Mouse (Mus musculus) CH12.LX (cell line): ENCODE data around the gene Bace1. TPM values are rescaled to one million over a fixed set of nuclear protein-coding genes. Genes with fewer than 3 reads are reported as not detected.

ENCODE experiments used
- DNase-seq: peaks from one replicate; pipeline ENCODE4 v3.0.0-alpha.2; 2013; ENCODE audit errors: extremely low read depth
- H3K27ac ChIP-seq: 2 replicates; pipeline ENCODE4 v1.5.1; 2012; ENCODE audit warnings: low read depth, mild to moderate bottlenecking, control low read depth, moderate library complexity; ENCODE audit not compliant: insufficient read depth
- H3K27me3 ChIP-seq: replicated peaks from 2 replicates; pipeline ENCODE3; 2012; ENCODE audit warnings: inconsistent platforms
- H3K36me3 ChIP-seq, 2 experiments: replicated peaks in 1 of 2; 2 replicates each; pipeline versions ENCODE3 to v1.6.1; 2012; ENCODE audit warnings: inconsistent platforms in 1 of 2, low read length in 1 of 2, mild to moderate bottlenecking in 1 of 2, mixed read lengths in 1 of 2, moderate library complexity in 1 of 2; ENCODE audit not compliant: control insufficient read depth in 1 of 2, insufficient read depth in 1 of 2
- H3K4me1 ChIP-seq, 2 experiments: 2 replicates each; pipeline ENCODE4 v1.6.1; 2012; ENCODE audit warnings: inconsistent platforms in 1 of 2, moderate library complexity in 1 of 2; ENCODE audit not compliant: insufficient read depth in 2 of 2, control insufficient read depth in 1 of 2
- H3K4me2 ChIP-seq: 2 replicates; pipeline ENCODE4 v1.6.1; 2012; ENCODE audit warnings: low read depth, mild to moderate bottlenecking, control low read depth; ENCODE audit not compliant: poor library complexity, insufficient read depth, severe bottlenecking
- H3K4me3 ChIP-seq, 3 experiments: fragments of 150-350 bp in 1 of 3; sonication (generic) in 1 of 3; replicated peaks in 1 of 3; 2 replicates each; pipeline versions ENCODE3 to v1.5.1; 2011 to 2012; ENCODE audit warnings: low read depth in 2 of 3, low read length in 2 of 3, mild to moderate bottlenecking in 2 of 3, moderate library complexity in 2 of 3, control low read depth in 1 of 3, improper control_type of control experiment in 1 of 3, inconsistent platforms in 1 of 3, mixed read lengths in 1 of 3; ENCODE audit not compliant: poor library complexity in 1 of 3
- H3K79me2 ChIP-seq: replicated peaks from 2 replicates; pipeline ENCODE4 v1.6.1; 2012; ENCODE audit warnings: mild to moderate bottlenecking, moderate library complexity; ENCODE audit not compliant: control insufficient read depth, poor library complexity, insufficient read depth, severe bottlenecking; ENCODE audit errors: extremely low read depth
- H3K9ac ChIP-seq: 2 replicates; pipeline ENCODE4 v1.6.1; 2012; ENCODE audit warnings: low read depth, mild to moderate bottlenecking, control low read depth, moderate library complexity; ENCODE audit not compliant: insufficient read depth
- H3K9me3 ChIP-seq: replicated peaks from 2 replicates; pipeline ENCODE3; 2012; ENCODE audit warnings: low read length, inconsistent platforms, mixed read lengths
- BHLHE40 ChIP-seq: IDR thresholded peaks from 2 replicates; pipeline ENCODE4 v1.6.1; 2011; ENCODE audit warnings: mild to moderate bottlenecking, low read depth, low read length, improper control_type of control experiment
- CTCF ChIP-seq, 2 experiments: IDR thresholded peaks in 1 of 2; conservative IDR thresholded peaks in 1 of 2; 2 replicates each; pipeline ENCODE4 v1.5.1; 2011 to 2012; ENCODE audit warnings: low read depth in 2 of 2, low read length in 2 of 2, improper control_type of control experiment in 1 of 2, inconsistent platforms in 1 of 2, mild to moderate bottlenecking in 1 of 2, moderate library complexity in 1 of 2
- GABPA ChIP-seq: IDR thresholded peaks from 2 replicates; pipeline ENCODE4 v1.6.1; 2012; ENCODE audit warnings: low read depth, low read length, improper control_type of control experiment, inconsistent platforms; ENCODE audit not compliant: insufficient replicate concordance
- IRF4 ChIP-seq: IDR thresholded peaks from 2 replicates; pipeline ENCODE4 v1.6.1; 2014; ENCODE audit warnings: low read depth, mild to moderate bottlenecking, inconsistent platforms, low read length, improper control_type of control experiment
- JUN ChIP-seq: IDR thresholded peaks from 2 replicates; pipeline ENCODE4 v1.6.1; 2011; ENCODE audit warnings: low read depth, mild to moderate bottlenecking, low read length, improper control_type of control experiment, moderate library complexity; ENCODE audit not compliant: insufficient read depth
- JUND ChIP-seq: conservative IDR thresholded peaks from 2 replicates; pipeline ENCODE4 v1.6.1; 2011; ENCODE audit warnings: low read depth, low read length, improper control_type of control experiment
- MEF2A ChIP-seq: IDR thresholded peaks from 2 replicates; pipeline ENCODE4 v1.6.1; 2014; ENCODE audit warnings: low read depth, mild to moderate bottlenecking, inconsistent platforms, low read length, improper control_type of control experiment, borderline replicate concordance
- NRF1 ChIP-seq: IDR thresholded peaks from 2 replicates; pipeline ENCODE4 v1.6.1; 2014; ENCODE audit warnings: low read depth, mild to moderate bottlenecking, inconsistent platforms, low read length, improper control_type of control experiment, moderate library complexity
- PAX5 ChIP-seq: IDR thresholded peaks from 2 replicates; pipeline ENCODE4 v1.6.1; 2012; ENCODE audit warnings: low read length, inconsistent platforms, mixed read lengths
- SIN3A ChIP-seq: IDR thresholded peaks from 2 replicates; pipeline ENCODE4 v1.6.1; 2012; ENCODE audit warnings: low read length, improper control_type of control experiment, inconsistent platforms
- SMC3 ChIP-seq: IDR thresholded peaks from 2 replicates; pipeline ENCODE4 v1.6.1; 2011; ENCODE audit warnings: low read depth, low read length, improper control_type of control experiment
- UBTF ChIP-seq: IDR thresholded peaks from 2 replicates; pipeline ENCODE4 v1.6.1; 2012; ENCODE audit warnings: low read depth, mild to moderate bottlenecking, inconsistent platforms, low read length, improper control_type of control experiment, moderate library complexity
- USF2 ChIP-seq: conservative IDR thresholded peaks from 2 replicates; pipeline ENCODE4 v1.6.1; 2011; ENCODE audit warnings: low read depth, low read length, improper control_type of control experiment
- ZC3H11A ChIP-seq: IDR thresholded peaks from 2 replicates; pipeline ENCODE4 v1.6.1; 2012; ENCODE audit warnings: low read depth, mild to moderate bottlenecking, inconsistent platforms, low read length, improper control_type of control experiment
- ZNF384 ChIP-seq: IDR thresholded peaks from 2 replicates; pipeline ENCODE4 v1.6.1; 2012; ENCODE audit warnings: low read depth, low read length, improper control_type of control experiment, inconsistent platforms
- dilution Hi-C: fragments of 300-500 bp; cut with MboI; formaldehyde crosslinking; loops from 2 replicates; pipeline ENCODE4 v1.14.3; 2020; ENCODE audit warnings: low sequenced_read_pairs; ENCODE audit not compliant: extremely low pct_unique_long_range_greater_than_20kb, extremely low pct_ligation_motif_present
- in situ Hi-C: fragments of 300-500 bp; cut with MboI; formaldehyde crosslinking; loops from 3 replicates; pipeline ENCODE4 v1.14.3; 2019; ENCODE audit warnings: low sequenced_read_pairs, low pct_ligation_motif_present, low pct_unique_long_range_greater_than_20kb, mixed read lengths
- polyA plus RNA-seq: library from polyadenylated mRNA; unstranded; fragments of >175 nt; gene quantifications from 2 replicates; pipeline ENCODE4 v1.2.1, GENCODE M21; 2012; ENCODE audit warnings: low read depth; ENCODE audit not compliant: insufficient read length
- total RNA-seq, 2 experiments: library from RNA; depleted of rRNA; stranded (reverse); fragments of 300-350 nt in 1 of 2; fragments of >200 nt in 1 of 2; gene quantifications; 2 replicates each; pipeline ENCODE4 v1.2.3; 2012 to 2014

Gene Bace1
- total and polyA plus RNA-seq, 3 experiments = 0.30 to 1.5 TPM; not detected in 1

DNA sequence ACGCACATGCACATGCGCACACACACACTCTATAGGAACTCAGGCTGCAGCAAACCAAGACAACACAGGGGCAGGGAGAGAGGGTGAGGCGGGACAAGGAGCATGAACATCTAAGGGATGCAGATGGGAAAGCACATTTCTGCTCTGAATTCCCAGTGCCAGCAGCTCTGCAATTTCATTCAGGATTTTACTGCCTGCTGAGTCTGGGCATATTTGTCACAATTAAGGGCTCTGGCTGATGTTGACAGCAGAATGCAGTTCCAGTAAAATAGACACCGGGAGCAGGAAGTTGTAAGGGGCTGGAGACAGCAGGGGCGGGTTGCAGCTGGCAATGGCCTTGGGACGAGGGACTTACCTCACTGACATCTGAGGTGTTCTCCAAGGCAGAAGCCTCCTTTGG is 44.7 kb upstream of the Bace1 start:
- Histone ChIP-seq H3K36me3 (peaks cover 28 to 87% of the 10 kb centered on the region in 2 experiments), H3K4me1 (peaks cover 0 to 11% of the 10 kb centered on the region in 2 experiments; a peak in 2 of 4 replicates), H3K4me2 (no peak overlapping the region), H3K27ac (no peak overlapping the region), H3K27me3 (no peaks in the 10 kb centered on the region), H3K9me3 (no peaks in the 10 kb centered on the region), H3K9ac (no peak overlapping the region), H3K79me2 (no peaks in the 10 kb centered on the region), H3K4me3 (no peak overlapping the region)
- in situ Hi-C loops (no loop called here), dilution Hi-C loops (no loop called here)
- no peak for DNase-seq
- TF ChIP-seq ZNF384 (no peak), GABPA (no peak), UBTF (no peak), IRF4 (no peak), SMC3 (no peak), NRF1 (no peak), JUND (no peak)

DNA sequence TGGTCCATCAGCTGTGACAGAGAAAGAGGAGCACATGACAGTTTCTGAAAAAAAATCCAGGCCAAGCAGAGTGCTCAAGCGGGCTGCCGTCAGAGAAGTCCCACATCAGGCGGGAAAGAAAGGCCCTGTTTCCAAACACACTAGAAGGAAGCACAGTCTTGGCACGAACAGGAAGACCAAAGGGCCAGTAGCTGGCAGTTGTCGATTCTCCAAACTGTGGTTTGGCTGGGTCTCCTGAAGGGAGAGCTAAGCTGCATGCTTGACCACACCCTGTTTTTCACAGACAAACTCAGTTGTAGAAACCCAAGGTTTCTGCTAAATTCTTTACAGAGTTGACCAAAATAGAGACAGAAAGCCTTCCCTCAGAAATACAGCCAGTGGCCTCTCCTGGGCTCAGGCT is 42.7 kb upstream of the Bace1 start:
- Histone ChIP-seq H3K27me3 (no peaks in the 10 kb centered on the region), H3K4me1 (peaks cover 0 to 6% of the 10 kb centered on the region in 2 experiments; a peak in 1 of 4 replicates), H3K9ac (no peak overlapping the region), H3K36me3 (peaks cover 32 to 85% of the 10 kb centered on the region in 2 experiments), H3K4me3 (no peak overlapping the region), H3K4me2 (no peak overlapping the region), H3K79me2 (no peaks in the 10 kb centered on the region), H3K27ac (no peak overlapping the region), H3K9me3 (no peaks in the 10 kb centered on the region)
- in situ Hi-C loops (no loop called here), dilution Hi-C loops (no loop called here)
- no peak for DNase-seq
- no peak for TF ChIP-seq BHLHE40
- TF ChIP-seq USF2 = no peak
- TF ChIP-seq IRF4 = no peak
- TF ChIP-seq JUND = no peak
- no peak for TF ChIP-seq SIN3A
- TF ChIP-seq ZNF384 = no peak
- TF ChIP-seq SMC3 = no peak
- TF ChIP-seq CTCF (conservative IDR thresholded peaks at IDR 0.05 in 1 of 2, IDR thresholded peaks at IDR 0.05 in 1 of 2; ENCODE audit: low read depth in 2 of 2, low read length in 2 of 2) = no peak

DNA sequence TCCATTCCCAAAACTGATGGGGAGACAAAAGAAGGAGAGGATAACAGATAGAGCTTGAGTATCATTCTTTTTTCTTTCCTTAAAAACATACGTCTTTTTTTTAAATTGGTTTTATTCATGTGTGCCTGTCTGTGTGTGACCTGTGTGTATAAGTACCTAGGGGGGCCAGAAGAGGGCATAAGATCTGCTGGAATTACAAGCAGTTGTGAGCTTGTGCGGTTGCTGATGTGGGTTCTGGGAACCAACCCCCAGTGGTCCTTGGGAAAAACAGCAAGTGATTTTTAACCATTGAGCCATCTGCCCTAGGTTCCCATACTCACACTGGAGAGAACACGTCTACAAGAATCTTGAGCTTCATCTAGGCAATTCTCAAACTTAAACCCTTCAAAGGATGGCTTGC is 41.1 kb upstream of the Bace1 start:
- no peak for TF ChIP-seq PAX5
- peak in 1 of 2 experiments; percentile 23; a peak in 1 of 4 replicates for TF ChIP-seq CTCF (conservative IDR thresholded peaks at IDR 0.05 in 1 of 2, IDR thresholded peaks at IDR 0.05 in 1 of 2; ENCODE audit: low read depth in 2 of 2, low read length in 2 of 2)
- TF ChIP-seq MEF2A = no peak
- TF ChIP-seq JUN = no peak
- TF ChIP-seq ZC3H11A = no peak
- H3K4me1 ChIP-seq = peaks cover 0 to 7% of the 10 kb centered on the region in 2 experiments; a peak in 1 of 4 replicates
- in situ Hi-C loops (no loop called here), dilution Hi-C loops (no loop called here)
- H3K27ac ChIP-seq = no peak overlapping the region
- no peak overlapping the region for H3K4me2 ChIP-seq
- no peaks in the 10 kb centered on the region for H3K79me2 ChIP-seq
- H3K36me3 ChIP-seq = peaks cover 27 to 85% of the 10 kb centered on the region in 2 experiments
- H3K27me3 ChIP-seq = no peaks in the 10 kb centered on the region
- DNase-seq = peak; percentile 11
- H3K9me3 ChIP-seq = no peaks in the 10 kb centered on the region
- no peak overlapping the region for H3K9ac ChIP-seq
- no peak overlapping the region for H3K4me3 ChIP-seq
